Mouse (Mus musculus): ENCODE measurements around the gene Gdf3. TPM values are rescaled to one million over a fixed set of nuclear protein-coding genes. Genes with fewer than 3 reads are reported as not detected.

Gene Gdf3
- polyA plus RNA-seq, 1 experiment, result not detected

- H3K4me1 ChIP-seq (ENCODE audit: control insufficient read depth), result peaks cover 4% of the 10 kb centered on the region
- no peak overlapping the region for H3K4me3 ChIP-seq (replicated peaks)
- peaks cover 5% of the 10 kb centered on the region for H3K27me3 ChIP-seq (ENCODE audit: control insufficient read depth)
- TF ChIP-seq TAL1 (IDR thresholded peaks at IDR 0.05; ENCODE audit: low read length), result no peak
- no peak for TF ChIP-seq GATA1 (IDR thresholded peaks at IDR 0.05; ENCODE audit: low read length)
- H3K9me3 ChIP-seq (ENCODE audit: control insufficient read depth, low read length), result no peaks in the 10 kb centered on the region
- no peaks in the 10 kb centered on the region for H3K36me3 ChIP-seq (ENCODE audit: control insufficient read depth)
Observed at GRCm38 (mm10) chr6:122560427-122560826, 49.5 kb downstream of the Gdf3 start.

- TF ChIP-seq TAL1 (IDR thresholded peaks at IDR 0.05; ENCODE audit: low read length) (no peak), GATA1 (IDR thresholded peaks at IDR 0.05; ENCODE audit: low read length) (no peak)
- Histone ChIP-seq H3K9me3 (ENCODE audit: control insufficient read depth, low read length) (no peaks in the 10 kb centered on the region), H3K27me3 (ENCODE audit: control insufficient read depth) (peaks cover 5% of the 10 kb centered on the region), H3K36me3 (ENCODE audit: control insufficient read depth) (no peaks in the 10 kb centered on the region), H3K4me3 (replicated peaks) (no peak overlapping the region), H3K4me1 (ENCODE audit: control insufficient read depth) (peaks cover 4% of the 10 kb centered on the region)
Observed at GRCm38 (mm10) chr6:122556959-122557561, 52.8 kb downstream of the Gdf3 start.

Other genes starting within 250 kb of the Gdf3 start
- gene Rimklb, start 111.3 kb downstream of the Gdf3 start, polyA plus RNA-seq (2012), result not detected in 2 replicates
- gene Mfap5, start 104.2 kb downstream of the Gdf3 start, polyA plus RNA-seq (2012), result not detected in 2 replicates
- gene Aicda, start 56.3 kb downstream of the Gdf3 start, polyA plus RNA-seq (2012), result 0.03 TPM in 1 of 2 replicates, not detected in the other
- gene Apobec1, start 7.6 kb downstream of the Gdf3 start, polyA plus RNA-seq (2012), result 0.04 TPM in 1 of 2 replicates, not detected in the other
- gene Dppa3, start 16.3 kb upstream of the Gdf3 start, polyA plus RNA-seq (2012), result not detected in 2 replicates
- 0.06 TPM in 1 of 2 replicates, not detected in the other for gene Nanog, start 97.4 kb upstream of the Gdf3 start, polyA plus RNA-seq (2012)
- gene Slc2a3, start 191.6 kb upstream of the Gdf3 start, polyA plus RNA-seq (2012), result 0.48 and 0.56 TPM in 2 replicates
- 0.56 and 0.83 TPM in 2 replicates for gene Foxj2, start 209.8 kb upstream of the Gdf3 start, polyA plus RNA-seq (2012)
- gene C3ar1, start 246.1 kb upstream of the Gdf3 start, polyA plus RNA-seq (2012), result not detected in 2 replicates

Data from erythroblast, embryonic 14.5 days (primary cell).